Mouse (Mus musculus): ENCODE results near the gene Usp24. TPM values are rescaled to one million over a fixed set of nuclear protein-coding genes. Genes with fewer than 3 reads are reported as not detected.

Usp24 gene
- polyA plus RNA-seq, 1 experiment from 2014 or later = 9.8 TPM

DNA sequence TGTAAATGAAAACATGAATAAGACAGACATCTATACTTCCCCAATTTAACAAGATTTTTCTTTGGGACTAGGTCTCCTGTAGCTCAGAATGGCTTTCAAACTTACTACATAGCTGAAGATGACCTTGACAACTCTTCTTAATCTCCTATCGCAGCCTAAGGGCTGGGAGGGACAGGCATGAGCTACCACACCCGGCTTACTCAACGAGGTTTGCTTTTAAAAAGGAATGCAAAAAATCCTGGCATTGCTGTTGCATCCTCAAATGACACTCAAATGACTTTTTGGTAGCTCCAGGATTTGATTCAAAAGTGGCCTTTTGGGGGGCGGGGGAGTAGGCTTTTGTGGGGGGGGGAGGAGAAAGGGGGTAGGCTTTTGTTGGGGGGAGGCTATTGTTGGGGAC is 2.1 kb upstream of the Usp24 start:
- no peak for ATAC-seq (ENCODE audit: insufficient number of reproducible peaks, low FRiP score, low TSS enrichment, low read depth)
- Histone ChIP-seq H3K9ac (ENCODE audit: low read length) (no peak overlapping the region), H3K9me3 (ENCODE audit: control insufficient read depth, low read length) (no peaks in the 10 kb centered on the region), H3K36me3 (ENCODE audit: control insufficient read depth, insufficient read depth, low read length) (no peaks in the 10 kb centered on the region), H3K27me3 (ENCODE audit: control insufficient read depth, insufficient read depth, low read length) (no peaks in the 10 kb centered on the region), H3K27ac (replicated peaks; ENCODE audit: low read depth, low read length) (no peak overlapping the region), H3K4me3 (ENCODE audit: low read depth, low read length) (no peak overlapping the region), H3K4me1 (ENCODE audit: control insufficient read depth, insufficient read depth, low read length) (peaks cover 7% of the 10 kb centered on the region), H3K4me2 (ENCODE audit: low read depth, severe bottlenecking) (no peak overlapping the region)
- DNase-seq (ENCODE audit: low spot score) = no peak
- WGBS = 61% methylated on average over 4 of the region's 4 CpGs

DNA sequence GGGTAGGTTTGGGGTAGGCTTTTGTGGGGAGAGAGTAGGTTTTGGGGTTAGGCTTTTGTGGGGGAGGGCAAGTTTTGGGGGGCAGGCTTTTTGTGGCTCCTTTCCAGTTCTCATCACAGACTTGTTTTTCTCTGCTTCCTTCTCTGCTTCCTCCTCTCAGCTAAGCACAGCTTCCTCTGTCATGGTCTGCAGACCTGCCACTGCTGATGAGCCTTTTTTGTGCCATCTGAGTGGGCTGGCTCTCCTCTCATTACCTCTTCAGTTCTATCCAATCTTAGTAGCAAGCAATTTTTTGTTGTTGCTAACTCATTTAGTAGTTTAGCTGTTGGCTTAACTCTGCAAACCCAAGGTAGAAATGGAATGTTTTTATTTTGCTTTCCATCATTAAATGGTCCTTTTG is 1.7 kb upstream of the Usp24 start:
- ATAC-seq (ENCODE audit: insufficient number of reproducible peaks, low FRiP score, low TSS enrichment, low read depth) = no peak
- peaks cover 7% of the 10 kb centered on the region for H3K4me1 ChIP-seq (ENCODE audit: control insufficient read depth, insufficient read depth, low read length)
- no peak overlapping the region for H3K9ac ChIP-seq (ENCODE audit: low read length)
- H3K36me3 ChIP-seq (ENCODE audit: control insufficient read depth, insufficient read depth, low read length) = no peaks in the 10 kb centered on the region
- no peaks in the 10 kb centered on the region for H3K9me3 ChIP-seq (ENCODE audit: control insufficient read depth, low read length)
- H3K27me3 ChIP-seq (ENCODE audit: control insufficient read depth, insufficient read depth, low read length) = no peaks in the 10 kb centered on the region
- no peak overlapping the region for H3K27ac ChIP-seq (replicated peaks; ENCODE audit: low read depth, low read length)
- no peak for DNase-seq (ENCODE audit: low spot score)
- H3K4me3 ChIP-seq (ENCODE audit: low read depth, low read length) = no peak overlapping the region
- H3K4me2 ChIP-seq (ENCODE audit: low read depth, severe bottlenecking) = no peak overlapping the region

DNA sequence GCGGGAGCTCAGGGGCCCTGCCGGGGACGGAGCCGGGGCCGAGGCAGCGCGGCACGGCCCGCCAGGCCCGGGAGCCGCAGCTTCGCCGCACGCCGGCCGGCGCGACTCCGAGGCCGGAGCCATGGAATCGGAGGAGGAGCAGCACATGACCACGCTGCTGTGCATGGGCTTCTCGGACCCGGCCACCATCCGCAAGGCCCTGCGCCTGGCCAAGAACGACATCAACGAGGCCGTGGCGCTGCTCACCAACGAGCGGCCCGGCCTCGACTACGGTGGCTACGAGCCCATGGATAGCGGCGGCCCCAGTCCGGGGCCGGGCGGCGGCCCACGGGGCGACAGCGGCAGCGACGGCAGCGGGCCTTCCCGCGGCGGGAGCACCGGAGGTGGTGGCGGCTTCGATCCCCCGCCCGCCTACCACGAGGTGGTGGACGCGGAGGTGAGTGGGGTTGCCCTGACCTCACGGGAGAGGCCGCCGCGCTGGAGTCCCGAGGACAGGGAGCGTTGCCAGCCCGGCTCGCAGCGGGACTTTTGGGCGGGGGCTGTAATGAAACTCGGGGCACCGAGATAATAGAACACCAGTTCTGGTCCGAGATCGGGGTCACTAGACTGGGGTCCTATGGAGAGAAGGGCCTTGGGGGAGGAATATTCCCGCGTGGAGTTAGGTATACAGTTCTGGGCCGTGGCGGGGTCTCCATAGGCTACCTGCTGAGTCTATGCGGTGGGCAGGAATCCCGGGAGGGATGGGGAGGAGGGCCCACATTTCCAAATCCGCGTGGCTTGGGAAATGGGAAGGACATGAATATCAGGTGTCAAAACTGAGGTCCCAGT is 552 bp downstream of the Usp24 start:
- H3K27ac ChIP-seq (replicated peaks; ENCODE audit: low read depth, low read length) = peak overlapping the region; percentile 78
- peak overlapping the region; percentile 55 for H3K4me2 ChIP-seq (ENCODE audit: low read depth, severe bottlenecking)
- WGBS = under 1% methylated on average over 81 of the region's 81 CpGs
- H3K4me3 ChIP-seq (ENCODE audit: low read depth, low read length) = peak overlapping the region; percentile 85
- H3K27me3 ChIP-seq (ENCODE audit: control insufficient read depth, insufficient read depth, low read length) = no peaks in the 10 kb centered on the region
- H3K9me3 ChIP-seq (ENCODE audit: control insufficient read depth, low read length) = no peaks in the 10 kb centered on the region
- DNase-seq (ENCODE audit: low spot score) (peak; percentile 71), ATAC-seq (ENCODE audit: insufficient number of reproducible peaks, low FRiP score, low TSS enrichment, low read depth) (peak; percentile 65)
- H3K9ac ChIP-seq (ENCODE audit: low read length) = peak overlapping the region; percentile 98
- H3K36me3 ChIP-seq (ENCODE audit: control insufficient read depth, insufficient read depth, low read length) = no peaks in the 10 kb centered on the region
- H3K4me1 ChIP-seq (ENCODE audit: control insufficient read depth, insufficient read depth, low read length) = peaks cover 9% of the 10 kb centered on the region

DNA sequence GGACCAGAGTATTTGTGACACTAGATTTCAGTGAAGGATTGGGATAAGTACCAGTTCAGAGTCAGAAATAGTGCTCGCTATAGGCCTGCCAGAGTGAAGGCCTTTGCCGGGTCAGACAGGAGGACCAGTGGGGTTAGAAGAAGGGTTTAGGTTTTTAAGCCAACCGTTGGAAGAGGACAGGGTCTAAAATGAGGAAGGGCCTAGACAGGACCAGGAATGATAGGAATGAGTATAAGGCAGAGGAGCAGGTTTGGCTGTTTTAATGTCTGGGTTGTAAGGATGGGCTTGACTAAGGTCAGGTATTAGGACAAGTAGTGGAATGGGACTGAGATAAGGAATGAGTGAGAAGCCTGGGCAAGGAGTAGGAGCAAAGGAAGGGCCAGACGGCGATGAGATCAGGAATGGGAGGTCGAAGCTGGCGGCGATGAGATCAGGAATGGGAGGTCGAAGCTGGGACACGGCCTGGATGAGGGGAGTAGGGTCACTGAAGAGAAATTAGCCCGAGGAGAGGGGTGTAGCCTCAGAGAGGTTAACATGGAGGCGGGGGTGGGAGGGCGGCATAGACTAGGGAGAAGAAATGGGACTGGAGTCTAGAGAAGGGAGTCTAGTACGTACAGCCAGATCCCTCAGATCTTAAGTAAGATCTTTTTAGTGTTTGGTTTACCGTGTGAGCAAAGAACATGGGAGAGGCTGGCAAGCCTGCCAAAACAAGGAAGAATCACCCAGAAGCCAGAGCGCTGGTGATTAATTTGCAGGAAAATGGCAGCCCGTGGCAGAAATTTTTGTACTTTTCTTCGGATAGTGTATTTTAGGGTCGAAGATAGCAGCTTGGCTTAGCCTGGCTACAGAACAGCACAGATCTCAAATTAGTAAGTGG is 1.4 kb downstream of the Usp24 start:
- no peak for ATAC-seq (ENCODE audit: insufficient number of reproducible peaks, low FRiP score, low TSS enrichment, low read depth)

DNA sequence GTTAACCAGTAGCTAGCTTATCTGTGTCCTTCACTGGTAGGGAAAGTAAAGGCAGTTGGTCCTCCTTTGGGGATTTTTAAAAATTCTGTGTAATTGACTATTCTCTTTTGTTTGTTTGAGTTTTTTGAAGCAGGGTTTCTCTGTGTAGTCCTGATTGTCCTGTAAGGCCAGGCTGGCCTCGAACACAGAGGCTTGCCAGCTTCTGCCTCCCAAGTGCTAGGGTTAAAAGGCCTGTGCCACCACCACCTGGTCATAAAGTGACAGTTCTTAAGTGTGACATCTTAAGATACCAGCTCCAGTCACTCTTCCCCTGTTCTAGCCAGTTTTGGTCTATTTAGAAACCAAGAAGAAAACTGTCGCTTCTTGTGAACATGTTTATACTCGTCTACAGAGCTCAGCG is 2.2 kb downstream of the Usp24 start:
- ATAC-seq (ENCODE audit: insufficient number of reproducible peaks, low FRiP score, low TSS enrichment, low read depth) (no peak), DNase-seq (ENCODE audit: low spot score) (no peak)
- H3K4me2 ChIP-seq (ENCODE audit: low read depth, severe bottlenecking) = no peak overlapping the region; the same call in 1 of the 2 replicates
- WGBS = 83% methylated on average over 4 of the region's 4 CpGs
- H3K27ac ChIP-seq (replicated peaks; ENCODE audit: low read depth, low read length) = no peak overlapping the region
- no peaks in the 10 kb centered on the region for H3K27me3 ChIP-seq (ENCODE audit: control insufficient read depth, insufficient read depth, low read length)
- peaks cover 9% of the 10 kb centered on the region for H3K4me1 ChIP-seq (ENCODE audit: control insufficient read depth, insufficient read depth, low read length)
- no peaks in the 10 kb centered on the region for H3K9me3 ChIP-seq (ENCODE audit: control insufficient read depth, low read length)
- H3K36me3 ChIP-seq (ENCODE audit: control insufficient read depth, insufficient read depth, low read length) = no peaks in the 10 kb centered on the region
- H3K9ac ChIP-seq (ENCODE audit: low read length) = no peak overlapping the region
- no peak overlapping the region for H3K4me3 ChIP-seq (ENCODE audit: low read depth, low read length)

More for the DNA sequence above, 1.4 kb downstream of the Usp24 start:
- Histone ChIP-seq H3K27me3 (ENCODE audit: control insufficient read depth, insufficient read depth, low read length) (no peaks in the 10 kb centered on the region), H3K4me2 (ENCODE audit: low read depth, severe bottlenecking) (peak overlapping the region; percentile 55), H3K9me3 (ENCODE audit: control insufficient read depth, low read length) (no peaks in the 10 kb centered on the region), H3K27ac (replicated peaks; ENCODE audit: low read depth, low read length) (no peak overlapping the region), H3K9ac (ENCODE audit: low read length) (peak overlapping the region; percentile 98), H3K4me1 (ENCODE audit: control insufficient read depth, insufficient read depth, low read length) (peaks cover 9% of the 10 kb centered on the region), H3K36me3 (ENCODE audit: control insufficient read depth, insufficient read depth, low read length) (no peaks in the 10 kb centered on the region), H3K4me3 (ENCODE audit: low read depth, low read length) (peak overlapping the region; percentile 85)
- peak; percentile 28 for DNase-seq (ENCODE audit: low spot score)
- WGBS = 23% methylated on average over 19 of the region's 19 CpGs

DNA sequence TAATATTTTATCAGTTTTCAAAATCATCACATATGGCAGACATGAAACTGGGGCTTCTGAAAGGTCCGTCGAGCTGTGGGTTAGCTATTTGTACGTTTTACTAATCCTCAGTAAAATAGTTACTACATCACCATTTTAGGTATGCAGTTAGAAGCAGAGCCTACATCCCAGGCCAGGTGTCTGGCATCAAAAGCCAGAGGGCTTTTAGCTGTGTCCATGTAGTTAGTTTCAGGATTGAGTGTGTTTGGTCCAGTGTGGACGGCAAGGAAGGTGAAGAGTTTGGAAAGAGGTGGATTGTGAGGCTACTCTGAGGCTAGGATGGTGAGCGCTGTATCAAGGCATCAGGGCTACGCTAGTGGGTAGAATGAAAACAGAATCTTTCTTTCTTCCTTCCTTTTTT is 3.0 kb downstream of the Usp24 start:
- Histone ChIP-seq H3K4me3 (ENCODE audit: low read depth, low read length) (no peak overlapping the region), H3K27me3 (ENCODE audit: control insufficient read depth, insufficient read depth, low read length) (no peaks in the 10 kb centered on the region), H3K4me2 (ENCODE audit: low read depth, severe bottlenecking) (no peak overlapping the region), H3K9ac (ENCODE audit: low read length) (no peak overlapping the region), H3K4me1 (ENCODE audit: control insufficient read depth, insufficient read depth, low read length) (peaks cover 9% of the 10 kb centered on the region), H3K27ac (replicated peaks; ENCODE audit: low read depth, low read length) (no peak overlapping the region), H3K36me3 (ENCODE audit: control insufficient read depth, insufficient read depth, low read length) (no peaks in the 10 kb centered on the region), H3K9me3 (ENCODE audit: control insufficient read depth, low read length) (no peaks in the 10 kb centered on the region)
- DNase-seq (ENCODE audit: low spot score) = no peak
- no peak for ATAC-seq (ENCODE audit: insufficient number of reproducible peaks, low FRiP score, low TSS enrichment, low read depth)
- WGBS = 87% methylated on average over 6 of the region's 6 CpGs

DNA sequence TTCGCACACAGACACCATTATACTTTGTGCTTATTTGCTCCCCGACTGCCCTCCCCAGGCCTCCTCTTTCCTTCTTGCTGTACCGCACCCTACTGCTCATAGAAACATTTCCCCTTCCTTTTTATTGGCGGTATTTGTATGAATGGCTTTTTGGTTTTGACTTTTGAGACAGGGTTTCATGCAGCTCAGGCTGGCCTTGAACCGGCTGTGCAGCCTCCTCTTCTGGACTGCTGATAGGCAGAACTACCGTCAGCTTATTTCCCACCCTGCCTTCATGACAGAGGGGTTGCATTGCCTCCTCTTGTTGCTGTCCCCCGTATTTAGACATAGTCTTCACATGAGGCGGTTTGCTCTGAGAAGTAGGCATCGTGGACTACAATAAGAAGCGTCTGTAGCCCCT is 6.8 kb downstream of the Usp24 start:
- no peaks in the 10 kb centered on the region for H3K9me3 ChIP-seq (ENCODE audit: control insufficient read depth, low read length)
- ATAC-seq (ENCODE audit: insufficient number of reproducible peaks, low FRiP score, low TSS enrichment, low read depth) (no peak), DNase-seq (ENCODE audit: low spot score) (no peak)
- H3K9ac ChIP-seq (ENCODE audit: low read length) = no peak overlapping the region
- no peak overlapping the region for H3K4me3 ChIP-seq (ENCODE audit: low read depth, low read length)
- H3K4me1 ChIP-seq (ENCODE audit: control insufficient read depth, insufficient read depth, low read length) = peaks cover 9% of the 10 kb centered on the region; the same call in 1 of the 2 replicates
- 96% methylated on average over 10 of the region's 10 CpGs for WGBS
- no peaks in the 10 kb centered on the region for H3K27me3 ChIP-seq (ENCODE audit: control insufficient read depth, insufficient read depth, low read length)
- no peak overlapping the region for H3K4me2 ChIP-seq (ENCODE audit: low read depth, severe bottlenecking)
- H3K36me3 ChIP-seq (ENCODE audit: control insufficient read depth, insufficient read depth, low read length) = no peaks in the 10 kb centered on the region
- no peak overlapping the region for H3K27ac ChIP-seq (replicated peaks; ENCODE audit: low read depth, low read length)

DNA sequence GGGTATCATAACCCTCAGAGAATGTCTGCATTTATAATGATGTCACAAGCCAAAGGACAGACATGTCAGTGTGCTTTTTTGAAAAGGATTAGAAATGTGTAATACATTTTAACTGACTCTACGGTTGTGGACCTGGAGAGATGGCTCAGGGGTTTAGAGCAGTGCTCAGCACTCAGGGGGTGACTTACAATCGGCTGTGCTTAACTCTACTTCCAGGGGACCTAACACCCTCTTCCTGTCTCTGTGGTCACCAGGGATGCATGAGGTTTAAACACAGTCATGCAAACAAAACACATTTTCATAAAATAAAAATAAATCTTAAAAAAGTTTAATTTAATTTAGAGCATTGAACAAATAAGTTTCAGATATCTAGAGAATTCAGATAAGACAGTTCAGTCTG is 7.3 kb downstream of the Usp24 start:
- Histone ChIP-seq H3K4me1 (ENCODE audit: control insufficient read depth, insufficient read depth, low read length) (peaks cover 7% of the 10 kb centered on the region; the same call in 1 of the 2 replicates), H3K27ac (replicated peaks; ENCODE audit: low read depth, low read length) (no peak overlapping the region), H3K9ac (ENCODE audit: low read length) (no peak overlapping the region), H3K27me3 (ENCODE audit: control insufficient read depth, insufficient read depth, low read length) (no peaks in the 10 kb centered on the region), H3K4me3 (ENCODE audit: low read depth, low read length) (no peak overlapping the region), H3K4me2 (ENCODE audit: low read depth, severe bottlenecking) (no peak overlapping the region), H3K36me3 (ENCODE audit: control insufficient read depth, insufficient read depth, low read length) (no peaks in the 10 kb centered on the region), H3K9me3 (ENCODE audit: control insufficient read depth, low read length) (no peaks in the 10 kb centered on the region)
- ATAC-seq (ENCODE audit: insufficient number of reproducible peaks, low FRiP score, low TSS enrichment, low read depth) (no peak), DNase-seq (ENCODE audit: low spot score) (no peak)
- 83% methylated on average over 2 of the region's 2 CpGs for WGBS
